In the genomic region with DNA sequence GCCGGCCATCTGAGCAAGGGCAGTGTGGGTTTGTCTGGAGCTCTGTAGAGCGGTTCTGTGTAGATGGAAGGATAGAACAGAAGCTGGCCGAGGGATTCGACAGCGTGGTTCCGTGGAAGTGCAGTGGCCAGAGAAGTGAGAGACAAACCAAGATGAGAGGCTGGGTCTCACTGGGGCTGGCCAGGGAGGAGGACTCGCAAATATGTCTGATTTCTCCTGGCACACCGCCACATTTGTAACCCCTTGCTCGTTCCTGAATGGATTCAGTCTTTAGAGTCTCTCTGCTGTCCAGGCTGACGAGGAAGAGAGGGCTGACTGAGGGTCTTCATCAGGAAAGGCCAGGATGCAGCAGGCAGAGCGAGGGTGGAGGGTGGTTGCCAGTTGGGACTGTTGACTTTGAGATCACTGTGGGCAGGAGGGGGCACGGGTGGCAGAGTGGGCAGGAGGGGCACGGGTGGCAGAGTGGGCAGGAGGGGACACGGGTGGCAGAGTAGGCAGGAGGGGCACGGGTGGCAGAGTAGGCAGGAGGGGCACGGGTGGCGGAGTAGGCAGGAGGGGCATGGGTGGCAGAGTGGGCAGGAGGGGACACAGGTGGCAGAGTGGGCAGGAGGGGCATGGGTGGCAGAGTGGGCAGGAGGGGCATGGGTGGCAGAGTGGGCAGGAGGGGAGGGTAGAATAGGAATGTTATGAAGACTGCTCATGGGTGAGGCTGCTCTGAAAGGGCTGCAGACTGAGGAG, we compare ENCODE assay signal across 27 mouse cellular contexts. TPM values are rescaled to one million over a fixed set of nuclear protein-coding genes. Genes with fewer than 3 reads are reported as not detected.
A peak's percentile ranks its signal among the peaks of the same experiment; 100 is the strongest.
DNase-seq lines count a peak whose midpoint lies in the region; ATAC-seq and TF ChIP-seq lines count a peak whose summit lies in the region.
"Had no signal": no experiment of that assay in that cellular context is flagged by ENCODE, and none has a peak within 500 bp of the region (broad histone marks: within the 10 kb centered on the region; RNA-seq: fewer than 3 reads in every experiment).

No protein-coding gene starts in this region.

- H3K4me1 ChIP-seq in heart, embryonic 13.5 days: peaks cover 27% of the 10 kb centered on the region
- H3K4me1 ChIP-seq in spleen, adult 2 months (ENCODE audit: control insufficient read depth, insufficient read depth, insufficient read length): peaks cover 2% of the 10 kb centered on the region; the same call in 1 of the 2 replicates
- H3K4me1 ChIP-seq in limb, embryonic 12.5 days (replicated peaks): peaks cover 6% of the 10 kb centered on the region
- peaks cover 18% of the 10 kb centered on the region for H3K4me1 ChIP-seq in small intestine, adult 2 months (ENCODE audit: control insufficient read depth, insufficient read depth, insufficient read length, low read length)

- H3K27me3 ChIP-seq in heart, embryonic 13.5 days (replicated peaks): no peaks in the 10 kb centered on the region
- no peaks in the 10 kb centered on the region for H3K27me3 ChIP-seq in spleen, adult 2 months (ENCODE audit: control insufficient read depth, insufficient read depth, low read length)
- H3K27me3 ChIP-seq in limb, embryonic 12.5 days: no peaks in the 10 kb centered on the region
- no peaks in the 10 kb centered on the region for H3K27me3 ChIP-seq in small intestine, adult 2 months (ENCODE audit: control insufficient read depth, insufficient read depth, low read length)
- H3K27me3 ChIP-seq: embryonic facial prominence, embryonic 15.5 days; limb, embryonic 13.5 days had no signal

- TF ChIP-seq POLR2A in spleen, adult 2 months (IDR thresholded peaks at IDR 0.05; ENCODE audit: low read depth, low read length): no peak
- TF ChIP-seq POLR2A in small intestine, adult 2 months (IDR thresholded peaks at IDR 0.05; ENCODE audit: low read depth, low read length): no peak

- ATAC-seq in heart, embryonic 13.5 days (ENCODE audit: extremely low read depth, insufficient number of reproducible peaks, low FRiP score, low TSS enrichment): no peak
- ATAC-seq in limb, embryonic 12.5 days (ENCODE audit: insufficient number of reproducible peaks, insufficient read depth, low FRiP score, low TSS enrichment, low read depth): no peak
- ATAC-seq: forebrain, postnatal 0 days; intestine, embryonic 16.5 days; lung, postnatal 0 days had no signal

- WGBS in heart, embryonic 13.5 days: 83% methylated on average over 17 of the region's 17 CpGs
- WGBS in spleen, adult 2 months: 88% methylated on average over 17 of the region's 17 CpGs
- 94% methylated on average over 17 of the region's 17 CpGs for WGBS in limb, embryonic 12.5 days
- WGBS in small intestine, adult 2 months: 92% methylated on average over 17 of the region's 17 CpGs

- peak overlapping the region; percentile 48 for H3K4me2 ChIP-seq in heart, embryonic 13.5 days
- H3K4me2 ChIP-seq in limb, embryonic 12.5 days: no peak overlapping the region
- H3K4me2 ChIP-seq: embryonic facial prominence, embryonic 15.5 days; hindbrain, embryonic 14.5 days; limb, embryonic 13.5 days had no signal

- H3K36me3 ChIP-seq in heart, embryonic 13.5 days: peaks cover 28% of the 10 kb centered on the region
- peaks cover 13% of the 10 kb centered on the region for H3K36me3 ChIP-seq in spleen, adult 2 months (ENCODE audit: control insufficient read depth, insufficient read depth, low read length)
- H3K36me3 ChIP-seq in limb, embryonic 12.5 days: peaks cover 27% of the 10 kb centered on the region; the same call in 1 of the 2 replicates
- H3K36me3 ChIP-seq in small intestine, adult 2 months (ENCODE audit: control insufficient read depth, insufficient read depth, low read length): peaks cover 25% of the 10 kb centered on the region

- TF ChIP-seq CTCF in spleen, adult 2 months (IDR thresholded peaks at IDR 0.05; ENCODE audit: extremely low read depth, insufficient read depth, insufficient read length, insufficient replicate concordance): no peak
- no peak for TF ChIP-seq CTCF in small intestine, adult 2 months (IDR thresholded peaks at IDR 0.05; ENCODE audit: extremely low read depth, insufficient read length, insufficient replicate concordance, low read depth, low read length)

- H3K9ac ChIP-seq in heart, embryonic 13.5 days: no peak overlapping the region
- 0 out of 2 replicates have a peak overlapping the region, but pooled peaks have one; percentile 8 for H3K9ac ChIP-seq in limb, embryonic 12.5 days (replicated peaks)
- H3K9ac ChIP-seq: embryonic facial prominence, embryonic 15.5 days; forebrain, postnatal 0 days; hindbrain, embryonic 14.5 days had no signal

- H3K4me3 ChIP-seq in heart, embryonic 13.5 days: no peak overlapping the region
- no peak overlapping the region for H3K4me3 ChIP-seq in spleen, adult 2 months (ENCODE audit: extremely low read depth, insufficient read depth, insufficient read length)
- H3K4me3 ChIP-seq in limb, embryonic 12.5 days (replicated peaks): no peak overlapping the region
- no peak overlapping the region for H3K4me3 ChIP-seq in small intestine, adult 2 months (ENCODE audit: low read depth, low read length)
- H3K4me3 ChIP-seq: embryonic facial prominence, embryonic 15.5 days; limb, embryonic 13.5 days had no signal

- intact Hi-C loops in heart, postnatal 10 days (cut with DNase I): no loop called here

- no peaks in the 10 kb centered on the region for H3K9me3 ChIP-seq in heart, embryonic 13.5 days
- no peaks in the 10 kb centered on the region for H3K9me3 ChIP-seq in limb, embryonic 12.5 days
- H3K9me3 ChIP-seq: embryonic facial prominence, embryonic 15.5 days; limb, embryonic 13.5 days had no signal

- DNase-seq in heart, postnatal 10 days: no peak
- no peak for DNase-seq in spleen, adult 2 months (ENCODE audit: low read depth in 1 of 2, low spot score in 2 of 2)
- DNase-seq in spleen, postnatal 36 days (ENCODE audit: low spot score in 2 of 2): no peak
- DNase-seq in right cerebral cortex, adult 2 months (ENCODE audit: low spot score in 2 of 2): no peak
- no peak for DNase-seq in lung, adult 18-20 months
- DNase-seq: cerebellum, adult 9-10 months; forebrain, postnatal 0 days; layer of hippocampus, postnatal 36 days; thymus, postnatal 14 days had no signal

- H3K27ac ChIP-seq in heart, embryonic 13.5 days (replicated peaks): no peak overlapping the region; the same call in 1 of the 2 replicates
- peak overlapping the region; percentile 34; the same call in 1 of the 2 replicates for H3K27ac ChIP-seq in spleen, adult 2 months (ENCODE audit: insufficient read depth, low read length)
- no peak overlapping the region for H3K27ac ChIP-seq in limb, embryonic 12.5 days
- H3K27ac ChIP-seq in small intestine, adult 2 months (ENCODE audit: insufficient read depth, low read depth, low read length): peak overlapping the region; percentile 27; the same call in 1 of the 2 replicates
- H3K27ac ChIP-seq: embryonic facial prominence, embryonic 15.5 days; hindbrain, embryonic 14.5 days; kidney, postnatal 0 days; limb, embryonic 13.5 days had no signal

RNA-seq across cellular contexts. Expression of a gene that starts 4.0 kb away (rescaled TPM):
- 18.7 and 26.2 TPM in 2 replicates for polyA plus RNA-seq in heart, embryonic 13.5 days (2015; fragmentation: Nextera tagmentation; extraction: Ambion mirVana)
- 10 to 100 TPM; 10.2 to 11.7 TPM for total RNA-seq in heart, postnatal 10 days (2021)
- 45.7 and 48.1 TPM in 2 replicates for polyA plus RNA-seq in spleen, adult 2 months (2012; rRNA removed)
- polyA plus RNA-seq in limb, embryonic 12.5 days (2016; fragmentation: Nextera tagmentation; extraction: Ambion mirVana): 34.1 and 37.1 TPM in 2 replicates
- polyA plus RNA-seq in small intestine, adult 2 months (2012; rRNA removed): 15.0 and 29.4 TPM in 2 replicates

RNA-seq across cellular contexts. Expression of a gene that starts 13.3 kb away (rescaled TPM):
- 944 and 956 TPM in 2 replicates for polyA plus RNA-seq in heart, embryonic 13.5 days (2015; fragmentation: Nextera tagmentation; extraction: Ambion mirVana)
- 100 to 1,000 TPM; 624 to 658 TPM for total RNA-seq in heart, postnatal 10 days (2021)
- polyA plus RNA-seq in spleen, adult 2 months (2012; rRNA removed): 2,660 and 3,812 TPM in 2 replicates
- 1,149 and 1,159 TPM in 2 replicates for polyA plus RNA-seq in limb, embryonic 12.5 days (2016; fragmentation: Nextera tagmentation; extraction: Ambion mirVana)
- polyA plus RNA-seq in small intestine, adult 2 months (2012; rRNA removed): 1,611 and 2,329 TPM in 2 replicates

RNA-seq across cellular contexts. Expression of a gene that starts 22.3 kb away (rescaled TPM):
- polyA plus RNA-seq in heart, embryonic 13.5 days (2015; fragmentation: Nextera tagmentation; extraction: Ambion mirVana): 0.13 TPM in 1 of 2 replicates, not detected in the other
- total RNA-seq in heart, postnatal 10 days (2021): not detected
- polyA plus RNA-seq in spleen, adult 2 months (2012; rRNA removed): 0.82 and 1.8 TPM in 2 replicates
- polyA plus RNA-seq in limb, embryonic 12.5 days (2016; fragmentation: Nextera tagmentation; extraction: Ambion mirVana): not detected in 2 replicates
- polyA plus RNA-seq in small intestine, adult 2 months (2012; rRNA removed): 0.18 and 0.25 TPM in 2 replicates
- total RNA-seq: adrenal gland, postnatal 4 days; forebrain, postnatal 0 days; gastrocnemius, adult 18-20 months; layer of hippocampus, adult 18-20 months; layer of hippocampus, postnatal 36 days; megakaryocyte progenitor cell, adult 5-6 weeks; midbrain, postnatal 0 days had no signal
- polyA plus RNA-seq: forebrain, postnatal 0 days; gonadal fat pad, adult 2 months; heart, postnatal 0 days; hindbrain, embryonic 14.5 days; kidney, postnatal 0 days; midbrain, postnatal 0 days; neural tube, embryonic 11.5 days had no signal

RNA-seq across cellular contexts. Expression of a gene that starts 35.3 kb away (rescaled TPM):
- polyA plus RNA-seq in heart, embryonic 13.5 days (2015; fragmentation: Nextera tagmentation; extraction: Ambion mirVana): not detected in 2 replicates
- total RNA-seq in heart, postnatal 10 days (2021): not detected
- polyA plus RNA-seq in spleen, adult 2 months (2012; rRNA removed): not detected in 2 replicates
- not detected in 2 replicates for polyA plus RNA-seq in limb, embryonic 12.5 days (2016; fragmentation: Nextera tagmentation; extraction: Ambion mirVana)
- not detected in 2 replicates for polyA plus RNA-seq in small intestine, adult 2 months (2012; rRNA removed)
- total RNA-seq: adrenal gland, postnatal 4 days; forebrain, postnatal 0 days; gastrocnemius, adult 18-20 months; megakaryocyte progenitor cell, adult 5-6 weeks had no signal
- polyA plus RNA-seq: intestine, embryonic 16.5 days; limb, embryonic 13.5 days; lung, postnatal 0 days; neural tube, embryonic 11.5 days; stomach, embryonic 14.5 days had no signal

RNA-seq across cellular contexts. Expression of a gene that starts 44.5 kb away (rescaled TPM):
- polyA plus RNA-seq in heart, embryonic 13.5 days (2015; fragmentation: Nextera tagmentation; extraction: Ambion mirVana): 7.2 and 9.3 TPM in 2 replicates
- 1 to 10 TPM; 3.9 to 7.1 TPM for total RNA-seq in heart, postnatal 10 days (2021)
- 14.4 and 16.8 TPM in 2 replicates for polyA plus RNA-seq in spleen, adult 2 months (2012; rRNA removed)
- polyA plus RNA-seq in limb, embryonic 12.5 days (2016; fragmentation: Nextera tagmentation; extraction: Ambion mirVana): 5.1 and 5.9 TPM in 2 replicates
- polyA plus RNA-seq in small intestine, adult 2 months (2012; rRNA removed): 3.9 and 4.3 TPM in 2 replicates

Comparison
In these comparisons a context has a peak if more than half of its experiments do, and no peak if none do; other contexts are left out.
1. H3K27ac ChIP-seq: peak in spleen, adult 2 months (single experiment) and small intestine, adult 2 months (single experiment); none in heart, embryonic 13.5 days (single experiment) and limb, embryonic 12.5 days (single experiment).